Mouse (Mus musculus) C2C12 (cell line): ENCODE measurements at regions not wholly inside any gene's neighbourhood (a gene's known extent, or its start where the extent isn't known, plus 50 kb on each side); places are given as distances from the start of the nearest gene placed in this dataset.
"Not testable (repeated sequence)": the region's sequence is repeated elsewhere in the genome, so short reads cannot be mapped to it uniquely, and the experiment has no call there.

Experiments used
- H3K27me3 ChIP-seq: one replicate; pipeline ENCODE4 v1.6.1; 2011; ENCODE audit not compliant: control insufficient read depth, insufficient read depth, insufficient read length
- H3K36me3 ChIP-seq: one replicate; pipeline ENCODE4 v1.6.1; 2011; ENCODE audit not compliant: control insufficient read depth, insufficient read depth
- H3K4me3 ChIP-seq: one replicate; pipeline ENCODE4 v1.5.1; 2011; ENCODE audit warnings: mild to moderate bottlenecking, control low read depth; ENCODE audit not compliant: poor library complexity, insufficient read depth, severe bottlenecking
- H3K79me2 ChIP-seq: one replicate; pipeline ENCODE4 v1.6.1; 2011; ENCODE audit not compliant: control insufficient read depth, insufficient read depth
- H3K79me3 ChIP-seq: one replicate; pipeline ENCODE4 v1.6.1; 2011; ENCODE audit warnings: low read depth, control low read depth
- H3ac ChIP-seq: one replicate; pipeline ENCODE3; 2011; ENCODE audit warnings: low read depth; ENCODE audit not compliant: control insufficient read depth, insufficient read length
- CEBPB ChIP-seq: IDR thresholded peaks from one replicate; pipeline ENCODE4 v1.6.1; 2011; ENCODE audit warnings: low read depth, mild to moderate bottlenecking, control low read depth, moderate library complexity
- CTCF ChIP-seq: IDR thresholded peaks from one replicate; pipeline ENCODE4 v1.5.1; 2011; ENCODE audit not compliant: control insufficient read depth, insufficient read depth, insufficient read length
- FOSL1 ChIP-seq: IDR thresholded peaks from one replicate; pipeline ENCODE4 v1.8.0; 2011; ENCODE audit warnings: mild to moderate bottlenecking, low read length; ENCODE audit not compliant: poor library complexity, insufficient read depth, severe bottlenecking
- MAX ChIP-seq: IDR thresholded peaks from one replicate; pipeline ENCODE4 v1.6.1; 2011; ENCODE audit warnings: mild to moderate bottlenecking, control low read depth
- MYOD1 ChIP-seq: IDR thresholded peaks from one replicate; pipeline ENCODE4 v1.6.1; 2011; ENCODE audit warnings: low read depth; ENCODE audit not compliant: control insufficient read depth, insufficient read length
- MYOG ChIP-seq: IDR thresholded peaks from one replicate; pipeline ENCODE4 v1.6.1; 2011; ENCODE audit not compliant: control insufficient read depth, insufficient read length; ENCODE audit errors: extremely low read depth
- USF1 ChIP-seq: IDR thresholded peaks from one replicate; pipeline ENCODE4 v1.6.1; 2011; ENCODE audit warnings: low read depth, mild to moderate bottlenecking, control low read depth, moderate library complexity

GRCm38 (mm10) chr11:20390622-20391021 lies 58.1 kb upstream of the Slc1a4 start:
- no peak overlapping the region for H3ac ChIP-seq
- TF ChIP-seq MYOG (no peak), MYOD1 (no peak), CEBPB (no peak), CTCF (no peak)
- no peaks in the 10 kb centered on the region for H3K79me2 ChIP-seq
- H3K4me3 ChIP-seq, result no peak overlapping the region
- H3K27me3 ChIP-seq, result no peaks in the 10 kb centered on the region
- no peaks in the 10 kb centered on the region for H3K36me3 ChIP-seq
- H3K79me3 ChIP-seq, result no peaks in the 10 kb centered on the region

- H3K79me3 ChIP-seq, H3K79me2 ChIP-seq, H3K27me3 ChIP-seq, H3K4me3 ChIP-seq, H3ac ChIP-seq, H3K36me3 ChIP-seq: not testable (repeated sequence)
Observed at GRCm38 (mm10) chr11:20393302-20393701, 60.8 kb upstream of the Slc1a4 start.

GRCm38 (mm10) chr11:20393807-20394206 lies 61.3 kb upstream of the Slc1a4 start:
- H3K79me3 ChIP-seq, H3K36me3 ChIP-seq, H3K79me2 ChIP-seq, H3ac ChIP-seq, H3K4me3 ChIP-seq, H3K27me3 ChIP-seq: not testable (repeated sequence)

DNA sequence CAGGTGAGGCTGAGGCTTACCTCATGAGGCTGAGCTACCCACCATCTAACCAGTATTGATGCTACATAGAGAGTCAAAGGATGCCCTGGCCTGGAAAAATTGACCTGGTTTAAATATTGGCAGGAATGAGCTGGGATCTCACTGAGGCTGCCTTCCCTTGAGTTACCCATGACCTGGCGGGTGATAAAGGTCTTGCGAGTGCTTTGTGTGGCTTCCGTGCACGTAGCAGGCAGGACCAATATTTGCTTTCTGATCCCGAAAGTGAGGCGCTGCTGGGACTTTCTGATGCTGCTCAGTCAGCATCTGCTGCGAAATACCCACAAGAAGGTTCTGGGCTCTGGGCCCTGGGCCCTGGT lies 63.3 kb upstream of the Slc1a4 start:
- no peaks in the 10 kb centered on the region for H3K36me3 ChIP-seq
- no peak overlapping the region for H3ac ChIP-seq
- no peak overlapping the region for H3K4me3 ChIP-seq
- H3K79me2 ChIP-seq, result no peaks in the 10 kb centered on the region
- H3K27me3 ChIP-seq, result no peaks in the 10 kb centered on the region
- TF ChIP-seq FOSL1, result no peak
- no peak for TF ChIP-seq MAX
- TF ChIP-seq MYOG, result no peak
- no peak for TF ChIP-seq CTCF
- no peak for TF ChIP-seq MYOD1
- TF ChIP-seq CEBPB, result no peak
- TF ChIP-seq USF1, result no peak
- H3K79me3 ChIP-seq, result no peaks in the 10 kb centered on the region

- Histone ChIP-seq H3K79me3 (no peaks in the 10 kb centered on the region), H3K36me3 (no peaks in the 10 kb centered on the region), H3ac (no peak overlapping the region), H3K27me3 (no peaks in the 10 kb centered on the region), H3K4me3 (no peak overlapping the region), H3K79me2 (no peaks in the 10 kb centered on the region)
- no peak for TF ChIP-seq FOSL1
- no peak for TF ChIP-seq CEBPB
- TF ChIP-seq CTCF, result no peak
- TF ChIP-seq USF1, result no peak
- no peak for TF ChIP-seq MYOD1
- TF ChIP-seq MAX, result no peak
- no peak for TF ChIP-seq MYOG
Observed at GRCm38 (mm10) chr11:20396204-20396848, 63.8 kb upstream of the Slc1a4 start.

GRCm38 (mm10) chr11:20396884-20397283 lies 64.4 kb upstream of the Slc1a4 start:
- Histone ChIP-seq H3K36me3 (no peaks in the 10 kb centered on the region), H3K79me3 (no peaks in the 10 kb centered on the region), H3ac (no peak overlapping the region), H3K79me2 (no peaks in the 10 kb centered on the region), H3K4me3 (no peak overlapping the region), H3K27me3 (no peaks in the 10 kb centered on the region)
- no peak for TF ChIP-seq MYOD1
- TF ChIP-seq MAX, result no peak
- no peak for TF ChIP-seq FOSL1
- no peak for TF ChIP-seq CEBPB
- TF ChIP-seq MYOG, result no peak
- no peak for TF ChIP-seq USF1
- TF ChIP-seq CTCF, result no peak
